Mouse (Mus musculus): ENCODE results near the gene 0610010F05Rik. TPM values are rescaled to one million over a fixed set of nuclear protein-coding genes. Genes with fewer than 3 reads are reported as not detected.

The 0610010F05Rik gene
- polyA plus RNA-seq (2015; fragmentation: Nextera tagmentation; extraction: Ambion mirVana) = 18.4 and 20.6 TPM in 2 replicates

GRCm38 (mm10) chr11:23632945-23633878 is at the start of gene 0610010F05Rik:
0610010F05Rik (minus strand) TSS chr11:23633639.
- peak within 1 kb of the TSS; percentile 76 for H3K4me3 ChIP-seq (ENCODE audit: low read length)
- peak within 1 kb of the TSS; percentile 89 for H3K4me2 ChIP-seq (ENCODE audit: low read depth, low read length)
- H3K27me3 ChIP-seq (ENCODE audit: control insufficient read depth, insufficient read depth, low read depth, low read length) = no peaks in the 10 kb centered on the region
- peaks cover 3% of the 10 kb centered on the region; the same call in 1 of the 2 replicates for H3K4me1 ChIP-seq (replicated peaks; ENCODE audit: control insufficient read depth, insufficient read depth, low read length)
- no peaks in the 10 kb centered on the region for H3K36me3 ChIP-seq (ENCODE audit: control insufficient read depth, insufficient read depth, low read length)
- H3K9me3 ChIP-seq (ENCODE audit: control insufficient read depth, low read length) = no peaks in the 10 kb centered on the region
- H3K27ac ChIP-seq (ENCODE audit: low read length) = peak within 1 kb of the TSS; percentile 75
- WGBS = under 1% methylated on average over 73 of the region's 103 CpGs
- peak within 1 kb of the TSS; percentile 85 for H3K9ac ChIP-seq (ENCODE audit: low read length)
- ATAC-seq (ENCODE audit: low read depth) = peak; percentile 100

GRCm38 (mm10) chr11:23682561-23682960 is 49.1 kb upstream of the 0610010F05Rik start:
- 90% methylated on average over 5 of the region's 5 CpGs for WGBS
- Histone ChIP-seq H3K27ac (ENCODE audit: low read length) (no peak overlapping the region), H3K4me1 (replicated peaks; ENCODE audit: control insufficient read depth, insufficient read depth, low read length) (no peaks in the 10 kb centered on the region), H3K9me3 (ENCODE audit: control insufficient read depth, low read length) (no peaks in the 10 kb centered on the region), H3K4me3 (ENCODE audit: low read length) (no peak overlapping the region), H3K36me3 (ENCODE audit: control insufficient read depth, insufficient read depth, low read length) (no peaks in the 10 kb centered on the region), H3K4me2 (ENCODE audit: low read depth, low read length) (no peak overlapping the region), H3K9ac (ENCODE audit: low read length) (no peak overlapping the region), H3K27me3 (ENCODE audit: control insufficient read depth, insufficient read depth, low read depth, low read length) (no peaks in the 10 kb centered on the region)
- no peak for ATAC-seq (ENCODE audit: low read depth)

GRCm38 (mm10) chr11:23680435-23680950 is 47.1 kb upstream of the 0610010F05Rik start:
- Histone ChIP-seq H3K4me2 (ENCODE audit: low read depth, low read length) (no peak overlapping the region), H3K4me1 (replicated peaks; ENCODE audit: control insufficient read depth, insufficient read depth, low read length) (no peaks in the 10 kb centered on the region), H3K9ac (ENCODE audit: low read length) (no peak overlapping the region), H3K27me3 (ENCODE audit: control insufficient read depth, insufficient read depth, low read depth, low read length) (no peaks in the 10 kb centered on the region), H3K9me3 (ENCODE audit: control insufficient read depth, low read length) (no peaks in the 10 kb centered on the region), H3K36me3 (ENCODE audit: control insufficient read depth, insufficient read depth, low read length) (no peaks in the 10 kb centered on the region), H3K27ac (ENCODE audit: low read length) (no peak overlapping the region), H3K4me3 (ENCODE audit: low read length) (no peak overlapping the region)
- WGBS = 92% methylated on average over 6 of the region's 6 CpGs
- no peak for ATAC-seq (ENCODE audit: low read depth)

GRCm38 (mm10) chr11:23679044-23679642 is 45.7 kb upstream of the 0610010F05Rik start:
- no peaks in the 10 kb centered on the region for H3K9me3 ChIP-seq (ENCODE audit: control insufficient read depth, low read length)
- no peak overlapping the region for H3K4me2 ChIP-seq (ENCODE audit: low read depth, low read length)
- ATAC-seq (ENCODE audit: low read depth) = peak; percentile 45
- no peaks in the 10 kb centered on the region for H3K27me3 ChIP-seq (ENCODE audit: control insufficient read depth, insufficient read depth, low read depth, low read length)
- H3K4me3 ChIP-seq (ENCODE audit: low read length) = no peak overlapping the region
- no peaks in the 10 kb centered on the region for H3K4me1 ChIP-seq (replicated peaks; ENCODE audit: control insufficient read depth, insufficient read depth, low read length)
- WGBS = 44% methylated on average over 3 of the region's 3 CpGs
- H3K9ac ChIP-seq (ENCODE audit: low read length) = no peak overlapping the region
- H3K27ac ChIP-seq (ENCODE audit: low read length) = no peak overlapping the region
- no peaks in the 10 kb centered on the region for H3K36me3 ChIP-seq (ENCODE audit: control insufficient read depth, insufficient read depth, low read length)

GRCm38 (mm10) chr11:23676100-23676499 is 42.7 kb upstream of the 0610010F05Rik start:
- H3K36me3 ChIP-seq (ENCODE audit: control insufficient read depth, insufficient read depth, low read length) = peaks cover 6% of the 10 kb centered on the region
- H3K27me3 ChIP-seq (ENCODE audit: control insufficient read depth, insufficient read depth, low read depth, low read length) = no peaks in the 10 kb centered on the region
- no peaks in the 10 kb centered on the region for H3K9me3 ChIP-seq (ENCODE audit: control insufficient read depth, low read length)
- ATAC-seq (ENCODE audit: low read depth) = no peak
- H3K4me2 ChIP-seq (ENCODE audit: low read depth, low read length) = no peak overlapping the region
- no peak overlapping the region for H3K4me3 ChIP-seq (ENCODE audit: low read length)
- H3K4me1 ChIP-seq (replicated peaks; ENCODE audit: control insufficient read depth, insufficient read depth, low read length) = no peaks in the 10 kb centered on the region
- H3K9ac ChIP-seq (ENCODE audit: low read length) = no peak overlapping the region
- no peak overlapping the region for H3K27ac ChIP-seq (ENCODE audit: low read length)
- WGBS = 91% methylated on average over 5 of the region's 5 CpGs

GRCm38 (mm10) chr11:23672256-23672749 is 38.9 kb upstream of the 0610010F05Rik start:
- no peak for ATAC-seq (ENCODE audit: low read depth)
- Histone ChIP-seq H3K27me3 (ENCODE audit: control insufficient read depth, insufficient read depth, low read depth, low read length) (no peaks in the 10 kb centered on the region), H3K4me2 (ENCODE audit: low read depth, low read length) (no peak overlapping the region), H3K9ac (ENCODE audit: low read length) (no peak overlapping the region), H3K9me3 (ENCODE audit: control insufficient read depth, low read length) (no peaks in the 10 kb centered on the region), H3K36me3 (ENCODE audit: control insufficient read depth, insufficient read depth, low read length) (peaks cover 6% of the 10 kb centered on the region), H3K4me1 (replicated peaks; ENCODE audit: control insufficient read depth, insufficient read depth, low read length) (no peaks in the 10 kb centered on the region; the same call in 1 of the 2 replicates), H3K27ac (ENCODE audit: low read length) (no peak overlapping the region), H3K4me3 (ENCODE audit: low read length) (no peak overlapping the region)
- 56% methylated on average over 4 of the region's 4 CpGs for WGBS

- 16% methylated on average over 3 of the region's 3 CpGs for WGBS
- no peaks in the 10 kb centered on the region for H3K36me3 ChIP-seq (ENCODE audit: control insufficient read depth, insufficient read depth, low read length)
- H3K9me3 ChIP-seq (ENCODE audit: control insufficient read depth, low read length) = no peaks in the 10 kb centered on the region
- no peak overlapping the region for H3K9ac ChIP-seq (ENCODE audit: low read length)
- H3K4me2 ChIP-seq (ENCODE audit: low read depth, low read length) = peak overlapping the region; percentile 77
- H3K4me1 ChIP-seq (replicated peaks; ENCODE audit: control insufficient read depth, insufficient read depth, low read length) = peaks cover 2% of the 10 kb centered on the region
- no peak for ATAC-seq (ENCODE audit: low read depth)
- no peak overlapping the region for H3K27ac ChIP-seq (ENCODE audit: low read length)
- no peaks in the 10 kb centered on the region for H3K27me3 ChIP-seq (ENCODE audit: control insufficient read depth, insufficient read depth, low read depth, low read length)
- H3K4me3 ChIP-seq (ENCODE audit: low read length) = peak overlapping the region; percentile 91
These were observed 33.7 kb upstream of the 0610010F05Rik start for GRCm38 (mm10) chr11:23667128-23667527.

- Histone ChIP-seq H3K9ac (ENCODE audit: low read length) (peak overlapping the region; percentile 93), H3K27ac (ENCODE audit: low read length) (peak overlapping the region; percentile 95), H3K36me3 (ENCODE audit: control insufficient read depth, insufficient read depth, low read length) (no peaks in the 10 kb centered on the region), H3K4me3 (ENCODE audit: low read length) (peak overlapping the region; percentile 91), H3K4me1 (replicated peaks; ENCODE audit: control insufficient read depth, insufficient read depth, low read length) (peaks cover 2% of the 10 kb centered on the region), H3K27me3 (ENCODE audit: control insufficient read depth, insufficient read depth, low read depth, low read length) (no peaks in the 10 kb centered on the region), H3K9me3 (ENCODE audit: control insufficient read depth, low read length) (no peaks in the 10 kb centered on the region), H3K4me2 (ENCODE audit: low read depth, low read length) (peak overlapping the region; percentile 77)
- no peak for ATAC-seq (ENCODE audit: low read depth)
- WGBS = 5% methylated on average over 5 of the region's 5 CpGs
These were observed 33.1 kb upstream of the 0610010F05Rik start for GRCm38 (mm10) chr11:23666526-23666925.
